Mouse (Mus musculus) skeletal muscle tissue, adult 2 months (tissue): ENCODE measurements around the gene Brdt.
"Not testable (repeated sequence)": the region's sequence is repeated elsewhere in the genome, so short reads cannot be mapped to it uniquely, and the experiment has no call there.

Source experiments
- DNase-seq: peaks from one replicate; pipeline ENCODE4 v3.0.0-alpha.2; 2012; ENCODE audit warnings: low read depth, low spot score

Gene Brdt

GRCm38 (mm10) chr5:107340404-107340803 is 9.4 kb downstream of the Brdt start:
- DNase-seq, result no peak

- DNase-seq, result no peak
These were observed 11.9 kb downstream of the Brdt start for GRCm38 (mm10) chr5:107342891-107343290.

GRCm38 (mm10) chr5:107346214-107346613 is 15.3 kb downstream of the Brdt start:
- no peak for DNase-seq

GRCm38 (mm10) chr5:107352566-107352965 is 21.6 kb downstream of the Brdt start:
- no peak for DNase-seq

- no peak for DNase-seq
These were observed 23.0 kb downstream of the Brdt start for GRCm38 (mm10) chr5:107353981-107354380.

GRCm38 (mm10) chr5:107355801-107356200 is 24.8 kb downstream of the Brdt start:
- peak; percentile 63 for DNase-seq

- DNase-seq, result peak; percentile 32
These were observed 26.8 kb downstream of the Brdt start for GRCm38 (mm10) chr5:107357723-107358122.

- peak; percentile 82 for DNase-seq
These were observed 28.6 kb downstream of the Brdt start for GRCm38 (mm10) chr5:107359395-107360053.

GRCm38 (mm10) chr5:107360054-107360730 is 29.2 kb downstream of the Brdt start:
- DNase-seq, result no peak

- no peak for DNase-seq
These were observed 39.1 kb downstream of the Brdt start for GRCm38 (mm10) chr5:107370040-107370439.

GRCm38 (mm10) chr5:107371335-107371734 is 40.4 kb downstream of the Brdt start:
- no peak for DNase-seq

- no peak for DNase-seq
These were observed 42.3 kb downstream of the Brdt start for GRCm38 (mm10) chr5:107373256-107373655.

GRCm38 (mm10) chr5:107386448-107386847 is 55.5 kb downstream of the Brdt start:
- not testable (repeated sequence) for DNase-seq

- no peak for DNase-seq
These were observed 56.8 kb downstream of the Brdt start for GRCm38 (mm10) chr5:107387788-107388187.

GRCm38 (mm10) chr5:107389373-107389772 is 58.4 kb downstream of the Brdt start:
- DNase-seq, result no peak

- no peak for DNase-seq
These were observed 63.5 kb downstream of the Brdt start for GRCm38 (mm10) chr5:107394437-107394836.

GRCm38 (mm10) chr5:107402436-107402835 is 71.5 kb downstream of the Brdt start, which contains the start of gene Ephx4:
TSS of gene Ephx4 (plus strand) at chr5:107402736.
- no peak for DNase-seq

- DNase-seq, result no peak
These were observed 72.3 kb downstream of the Brdt start for GRCm38 (mm10) chr5:107403011-107403946.

GRCm38 (mm10) chr5:107403947-107404684 is 73.2 kb downstream of the Brdt start:
- no peak for DNase-seq

GRCm38 (mm10) chr5:107405361-107405760 is 74.4 kb downstream of the Brdt start:
- DNase-seq, result no peak

- DNase-seq, result no peak
These were observed 79.3 kb downstream of the Brdt start for GRCm38 (mm10) chr5:107410305-107410704.
